Mouse (Mus musculus): ENCODE data around the gene Gm33543. TPM values are rescaled to one million over a fixed set of nuclear protein-coding genes. Genes with fewer than 3 reads are reported as not detected.

The Gm33543 gene
- total RNA-seq (2015; ENCODE audit: low replicate concordance) = not detected in 2 replicates
- not detected in 2 replicates for total RNA-seq (2017; ENCODE audit: low replicate concordance)

DNA sequence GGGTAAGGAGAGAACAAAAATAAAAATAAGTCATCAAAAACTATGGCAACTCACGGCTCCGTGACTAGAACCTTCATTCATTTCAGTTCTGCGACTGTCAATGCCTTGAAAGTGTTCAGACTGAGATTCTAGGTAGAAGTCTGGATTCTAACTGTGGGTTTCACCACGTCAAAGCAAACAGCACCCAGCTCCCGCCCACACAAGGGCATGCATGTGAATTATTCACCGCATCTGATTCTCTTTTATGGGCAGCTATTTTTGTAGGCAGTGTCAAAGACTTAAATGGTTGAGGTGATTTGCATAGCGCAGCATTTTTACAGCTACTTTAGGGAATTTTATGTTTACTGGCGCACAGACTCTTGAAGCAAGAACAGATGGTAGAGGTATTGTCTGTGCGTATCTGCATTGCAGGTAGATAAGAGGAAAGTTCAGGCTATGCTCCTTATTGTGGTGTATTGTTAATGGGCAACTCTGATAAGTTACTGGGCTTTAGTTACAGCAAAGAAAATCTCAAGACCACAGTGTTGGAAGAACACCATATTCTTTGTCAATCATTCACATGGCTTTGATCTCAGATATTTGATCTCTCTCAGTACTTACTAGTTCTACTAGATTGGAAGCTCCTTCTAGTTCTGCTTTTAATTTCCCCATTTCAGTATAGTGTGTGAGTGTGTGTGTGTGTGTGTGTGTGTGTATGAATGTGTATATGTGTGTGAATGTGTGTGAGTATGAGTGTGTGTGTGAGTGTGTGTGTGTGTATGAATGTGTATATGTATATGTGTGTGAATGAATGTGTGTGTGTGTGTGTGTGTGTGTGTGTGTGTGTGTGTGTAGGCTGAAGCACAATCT lies at the start of gene Gm33543:
Gm33543 (minus strand) TSS at position 142 of the 849 bp plus-strand sequence.
- no peak for ATAC-seq (replicated peaks; ENCODE audit: low FRiP score, poor library complexity, severe bottlenecking)

DNA sequence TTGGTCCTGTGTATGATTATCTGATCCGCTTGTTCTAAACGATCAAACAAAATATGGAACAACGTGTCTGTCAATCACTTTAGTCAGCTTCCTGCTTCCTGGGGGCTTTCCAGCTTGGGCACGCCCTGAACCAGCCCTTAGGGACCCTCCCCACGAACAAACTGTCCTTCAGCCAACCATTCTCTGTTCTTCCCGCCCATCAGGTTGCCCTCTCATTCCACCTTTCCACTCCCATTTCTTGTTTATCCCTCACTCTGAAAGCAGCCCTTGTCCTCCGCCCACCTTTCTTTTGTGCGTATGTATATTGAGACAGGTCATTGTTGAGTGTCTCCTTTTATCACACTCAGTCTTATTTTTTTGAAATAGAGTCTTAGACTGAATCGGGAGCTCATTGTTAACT lies 49.4 kb upstream of the Gm33543 start:
- no peak for ATAC-seq (replicated peaks; ENCODE audit: low FRiP score, poor library complexity, severe bottlenecking)

DNA sequence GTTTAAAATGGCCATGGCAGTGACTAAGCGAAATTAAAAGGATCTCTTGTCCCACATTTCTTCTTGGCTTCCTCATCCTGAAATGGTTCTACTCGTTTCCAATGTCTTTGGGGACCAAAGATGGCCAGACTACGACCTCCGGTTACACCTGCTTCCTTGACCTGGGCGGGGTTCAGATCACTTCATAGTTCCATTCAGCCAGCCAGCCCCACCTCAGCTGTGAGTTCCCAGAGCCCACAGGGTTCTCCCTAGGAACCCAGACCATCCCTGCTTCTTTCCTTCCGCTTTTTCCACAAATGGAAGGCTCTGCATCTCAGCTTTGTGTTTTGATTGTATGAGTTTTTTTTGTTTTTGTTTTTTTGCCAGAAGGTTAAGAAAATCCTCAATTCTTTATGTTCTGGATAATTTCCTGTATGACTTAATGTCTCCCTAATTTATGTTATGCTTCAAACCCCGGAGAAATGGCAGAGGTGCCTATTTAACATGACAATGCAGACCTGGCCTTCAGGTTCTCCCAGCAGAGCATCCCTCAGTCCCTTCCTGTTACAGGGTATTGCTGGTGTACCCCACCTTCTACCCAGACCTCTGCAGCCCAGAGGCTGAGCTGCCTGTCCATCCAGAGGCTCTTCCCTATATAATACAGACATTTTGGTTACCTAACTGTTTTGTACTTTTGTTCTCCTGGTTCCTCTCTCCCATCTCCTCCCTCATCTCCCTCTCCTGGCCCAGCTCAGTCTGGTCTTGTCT lies 48.7 kb upstream of the Gm33543 start:
- ATAC-seq (replicated peaks; ENCODE audit: low FRiP score, poor library complexity, severe bottlenecking) = no peak

DNA sequence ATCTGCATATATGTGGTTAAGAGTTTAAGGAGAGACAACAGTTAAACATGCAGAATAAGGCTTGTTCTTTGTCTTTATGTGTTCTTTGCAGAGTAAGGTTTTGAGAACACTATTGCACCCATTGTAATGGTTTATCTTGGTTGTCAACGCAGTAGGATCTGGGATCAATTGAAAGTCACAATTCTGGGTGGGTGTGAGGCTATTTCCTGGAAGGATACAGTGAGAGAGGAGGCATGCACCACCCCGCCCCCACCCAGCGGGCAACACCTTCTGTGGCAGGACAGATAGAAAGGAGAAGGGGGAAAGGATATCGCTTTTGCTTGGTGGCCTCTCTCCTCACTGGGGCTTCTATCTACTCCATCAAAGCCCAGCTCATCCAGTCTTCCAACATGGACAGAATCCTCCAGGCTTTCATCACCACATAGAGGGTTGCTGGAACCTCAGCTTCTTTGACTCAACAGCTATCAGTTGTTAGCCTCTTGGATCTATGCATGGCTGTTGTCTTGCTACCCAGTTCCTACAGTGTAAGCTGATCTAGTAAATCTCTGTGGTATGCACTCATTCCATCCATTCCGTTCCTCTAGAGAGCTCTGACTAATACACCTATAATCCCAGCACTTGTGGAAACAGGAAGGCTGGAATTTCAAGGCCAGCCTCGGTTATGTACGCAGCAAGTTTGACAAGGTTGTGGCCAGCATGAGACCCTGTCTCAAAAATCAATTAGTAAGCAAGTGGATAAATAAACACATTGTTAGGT lies 41.2 kb upstream of the Gm33543 start:
- no peak for ATAC-seq (replicated peaks; ENCODE audit: low FRiP score, poor library complexity, severe bottlenecking)

DNA sequence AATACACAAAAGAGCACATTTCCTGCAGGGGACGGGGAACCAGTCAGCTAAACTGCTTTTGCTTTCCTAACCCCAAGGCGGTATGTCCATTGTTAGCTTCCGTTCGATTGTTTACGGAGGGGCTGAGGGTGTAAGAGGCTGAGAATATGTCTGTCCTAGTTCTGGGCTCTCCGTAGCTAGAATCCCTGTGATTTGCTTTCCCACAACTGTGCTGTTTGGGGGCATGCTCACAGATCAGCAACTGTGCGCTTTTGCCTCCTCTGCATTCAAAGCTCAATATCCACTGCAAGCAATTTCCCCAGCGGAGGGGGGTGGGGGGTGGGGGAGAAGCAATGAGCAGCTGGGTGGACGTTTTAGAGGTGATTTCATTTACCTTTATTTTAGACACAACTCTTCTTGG lies 39.3 kb upstream of the Gm33543 start:
- ATAC-seq (replicated peaks; ENCODE audit: low FRiP score, poor library complexity, severe bottlenecking) = no peak

DNA sequence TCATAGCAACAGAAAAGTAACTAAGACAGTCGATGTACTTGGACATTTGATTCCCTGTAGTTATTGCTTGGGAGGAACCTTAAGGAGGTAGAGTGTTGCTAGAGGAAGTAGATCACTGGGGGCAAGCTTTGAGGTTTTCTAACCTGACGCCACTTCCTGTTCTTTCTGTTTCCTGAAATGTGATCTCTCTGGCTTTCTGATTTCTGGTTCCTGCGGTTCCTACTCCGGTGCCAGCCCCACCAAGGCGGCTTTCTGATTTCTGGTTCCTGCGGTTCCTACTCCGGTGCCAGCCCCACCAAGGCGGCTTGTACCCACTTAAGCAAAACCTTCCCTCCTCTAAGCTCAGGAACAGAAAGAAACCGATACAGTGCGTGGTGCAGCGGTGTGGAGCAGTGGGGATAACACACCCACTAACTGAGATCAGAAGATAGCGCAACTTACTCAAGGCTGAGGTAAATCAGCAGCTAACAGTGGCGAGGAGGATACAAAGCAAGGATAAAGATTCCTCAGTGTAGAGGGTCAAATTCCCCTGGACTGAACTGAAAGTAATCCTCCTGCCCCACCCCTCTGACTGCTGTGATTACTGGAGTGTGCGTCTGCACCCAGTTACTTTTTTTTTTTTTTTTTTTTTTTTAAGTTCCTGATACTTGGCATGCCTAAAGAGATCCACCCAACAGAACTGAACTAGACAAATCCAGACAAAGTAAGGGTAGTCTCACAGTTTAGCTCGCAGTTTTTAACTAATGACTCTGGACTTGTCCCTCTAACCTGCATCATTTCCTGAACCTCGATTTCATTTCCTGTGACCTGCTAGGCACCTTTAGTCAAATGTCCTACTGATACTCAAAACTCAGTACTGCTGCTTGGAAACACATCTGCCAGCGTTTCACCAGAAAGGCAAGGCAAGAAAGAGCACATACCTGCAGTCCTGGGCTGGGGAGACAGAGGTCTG lies 37.5 kb upstream of the Gm33543 start:
- no peak for ATAC-seq (replicated peaks; ENCODE audit: low FRiP score, poor library complexity, severe bottlenecking)

DNA sequence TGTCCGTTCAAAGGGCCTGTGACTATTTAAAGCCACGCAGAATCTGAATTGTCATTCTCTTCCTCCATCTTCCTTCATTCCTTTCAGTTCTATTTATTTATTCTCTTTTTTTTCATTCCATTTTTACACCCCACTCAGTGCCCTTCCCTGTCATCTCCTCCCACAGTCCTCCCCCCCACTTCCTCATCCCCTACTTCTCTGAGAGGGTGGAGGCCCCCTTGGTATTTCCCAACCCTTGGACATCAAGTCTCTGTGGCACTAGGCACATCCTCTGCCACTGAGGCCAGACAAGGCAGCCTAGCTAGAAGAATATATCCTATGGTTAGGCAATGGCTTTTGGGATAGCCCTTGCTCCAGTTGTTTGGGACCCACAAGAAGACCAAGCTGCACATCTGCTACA lies 28.1 kb upstream of the Gm33543 start:
- no peak for ATAC-seq (replicated peaks; ENCODE audit: low FRiP score, poor library complexity, severe bottlenecking)

DNA sequence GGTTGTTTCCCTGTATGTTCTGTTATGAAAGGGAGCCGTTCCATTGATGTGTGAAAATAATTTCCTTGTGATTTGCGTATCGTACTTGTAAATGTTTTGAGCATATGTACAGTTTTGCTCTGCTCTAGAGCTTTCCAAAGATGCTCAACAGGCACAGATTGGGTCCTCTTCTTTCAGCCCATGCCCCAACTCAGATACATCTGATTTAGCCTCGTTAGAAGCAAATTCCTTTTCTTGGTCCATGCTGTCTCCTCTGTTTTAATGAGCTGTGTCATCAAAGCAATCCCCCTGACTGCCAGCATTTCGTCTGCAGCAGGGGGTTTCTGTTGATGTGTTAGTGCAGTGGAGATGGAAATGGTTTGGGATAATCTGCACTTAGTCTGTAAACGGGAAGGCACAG lies 25.6 kb upstream of the Gm33543 start:
- no peak for ATAC-seq (replicated peaks; ENCODE audit: low FRiP score, poor library complexity, severe bottlenecking)

DNA sequence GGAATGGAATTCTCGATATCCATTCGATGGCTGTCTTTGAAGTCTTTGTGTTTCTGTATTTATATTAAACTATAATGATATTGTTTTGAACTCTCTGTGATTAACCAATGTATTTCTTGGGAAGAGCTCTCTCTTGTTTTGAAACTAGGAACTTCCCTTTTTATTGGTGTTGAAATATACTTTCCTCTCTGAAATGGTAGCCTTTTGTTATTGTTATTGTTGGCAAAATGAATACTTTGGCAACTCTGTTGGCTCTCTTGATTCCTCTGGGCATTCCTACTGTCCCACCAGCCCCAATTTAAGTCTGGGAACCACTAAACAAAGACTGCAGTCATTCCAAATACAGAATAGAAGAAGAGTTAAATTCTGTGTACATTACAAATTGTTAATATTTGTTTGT lies 24.9 kb upstream of the Gm33543 start:
- ATAC-seq (replicated peaks; ENCODE audit: low FRiP score, poor library complexity, severe bottlenecking) = no peak

DNA sequence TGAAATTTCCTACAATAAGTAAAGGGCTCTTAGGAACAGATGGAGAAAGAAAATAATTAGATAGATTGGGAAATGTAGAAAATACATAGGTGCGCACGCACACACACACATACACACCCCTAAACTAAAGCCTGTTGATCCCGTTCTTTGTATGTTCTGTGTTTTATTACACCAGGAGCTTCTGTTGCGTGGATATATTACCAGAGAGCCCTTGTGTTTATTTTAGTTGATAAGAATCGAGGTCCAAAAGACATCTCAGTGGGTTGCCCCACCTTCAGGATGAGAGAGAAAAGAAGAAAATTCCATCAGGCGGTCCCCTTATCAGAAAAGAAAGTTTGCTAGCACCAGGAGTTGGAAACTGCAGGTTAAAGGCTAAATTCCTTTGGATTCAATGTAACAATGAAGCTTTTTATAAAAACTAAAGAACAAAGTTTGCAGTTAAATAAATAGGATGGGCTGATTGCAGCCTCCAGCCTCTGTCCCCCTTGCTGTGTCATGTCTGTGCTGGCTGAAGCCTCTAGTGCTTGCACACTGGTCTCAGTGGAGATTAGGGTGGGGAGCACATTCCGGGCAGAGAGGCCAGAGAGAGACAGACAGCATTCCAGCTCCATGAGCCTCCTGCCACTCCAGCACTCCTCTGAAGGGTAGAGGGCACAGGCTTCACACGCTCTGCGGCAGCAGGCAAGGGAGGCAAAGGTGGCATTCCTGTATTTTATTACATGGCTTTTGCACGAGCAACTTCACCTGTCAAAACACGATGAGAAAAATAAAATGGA lies 21.8 kb upstream of the Gm33543 start:
- ATAC-seq (replicated peaks; ENCODE audit: low FRiP score, poor library complexity, severe bottlenecking) = no peak

DNA sequence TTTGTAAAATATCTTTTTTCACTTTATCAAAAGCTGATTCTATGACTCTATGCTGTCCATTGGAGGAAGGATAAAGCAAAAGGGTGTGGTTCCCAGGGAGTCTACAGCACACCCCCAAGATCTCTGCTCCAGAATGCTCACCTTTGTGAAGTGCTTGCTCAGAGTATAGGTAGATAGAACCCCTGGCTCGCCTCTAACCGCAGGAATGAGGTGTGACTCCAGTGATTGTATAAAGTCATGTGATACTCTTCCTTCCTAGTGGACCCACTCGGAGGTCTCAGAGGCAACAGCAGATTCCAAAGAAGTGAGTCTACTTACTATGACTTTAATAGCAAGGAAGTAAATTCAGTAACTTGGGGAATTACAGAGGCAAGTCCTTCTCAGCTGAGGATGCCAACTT lies 19.9 kb upstream of the Gm33543 start:
- ATAC-seq (replicated peaks; ENCODE audit: low FRiP score, poor library complexity, severe bottlenecking) = no peak

DNA sequence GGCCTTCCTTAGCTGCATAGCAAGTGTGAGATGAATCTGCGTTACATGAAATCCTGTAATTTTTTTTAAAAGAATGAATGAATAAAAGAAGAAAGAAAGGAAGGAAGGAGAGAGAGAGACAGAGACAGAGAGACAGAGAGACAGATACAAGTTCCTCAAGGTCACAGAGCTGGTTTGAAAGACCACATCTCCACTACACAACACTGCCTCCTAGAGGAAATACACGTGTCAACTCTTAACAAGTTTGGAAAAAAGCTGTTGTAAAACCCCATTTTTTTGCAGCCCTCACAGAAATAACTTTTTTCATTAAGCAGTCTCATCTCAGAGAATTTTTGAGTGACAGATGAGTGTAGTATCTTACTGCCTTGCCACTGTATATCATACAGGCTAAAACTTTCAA lies 15.4 kb upstream of the Gm33543 start:
- no peak for ATAC-seq (replicated peaks; ENCODE audit: low FRiP score, poor library complexity, severe bottlenecking)

DNA sequence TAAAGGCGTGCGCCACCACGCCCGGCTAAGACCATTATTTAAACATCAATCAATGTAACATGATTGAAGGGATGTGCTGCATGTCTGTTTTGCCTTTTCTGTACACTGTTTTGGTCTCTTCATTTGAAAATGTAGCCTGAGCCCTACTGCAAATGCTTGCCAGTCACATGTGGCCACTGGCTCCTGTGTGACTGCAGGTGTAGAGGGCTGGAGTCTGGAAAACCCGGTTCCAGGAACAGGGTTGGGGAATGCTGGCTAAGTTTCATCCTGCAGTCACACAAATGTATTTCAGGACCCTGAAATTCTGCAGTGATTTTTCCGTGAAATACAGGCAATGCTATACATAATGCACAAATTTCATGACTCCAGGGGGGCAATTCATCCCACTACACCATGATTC lies 12.7 kb upstream of the Gm33543 start:
- ATAC-seq (replicated peaks; ENCODE audit: low FRiP score, poor library complexity, severe bottlenecking) = no peak

DNA sequence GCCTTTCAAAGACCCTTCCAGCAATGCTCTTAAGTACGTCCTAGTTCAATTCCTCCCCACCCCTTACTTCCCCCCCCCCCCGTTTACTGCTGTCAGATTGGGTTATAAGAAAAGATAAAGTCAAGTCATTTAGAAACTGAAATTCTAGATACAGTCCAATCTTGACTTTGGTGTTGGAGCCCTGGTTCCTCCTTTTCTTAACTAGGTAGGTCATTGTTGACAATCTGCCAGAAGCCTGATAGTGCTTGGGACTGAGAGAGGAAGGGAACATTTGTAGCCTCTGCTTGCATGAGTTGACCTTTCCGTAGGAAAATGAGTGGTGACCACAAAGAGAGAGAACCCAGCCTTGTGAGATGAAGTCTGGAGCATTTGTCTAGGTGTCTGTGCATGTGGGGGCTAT lies 7.8 kb upstream of the Gm33543 start:
- no peak for ATAC-seq (replicated peaks; ENCODE audit: low FRiP score, poor library complexity, severe bottlenecking)

DNA sequence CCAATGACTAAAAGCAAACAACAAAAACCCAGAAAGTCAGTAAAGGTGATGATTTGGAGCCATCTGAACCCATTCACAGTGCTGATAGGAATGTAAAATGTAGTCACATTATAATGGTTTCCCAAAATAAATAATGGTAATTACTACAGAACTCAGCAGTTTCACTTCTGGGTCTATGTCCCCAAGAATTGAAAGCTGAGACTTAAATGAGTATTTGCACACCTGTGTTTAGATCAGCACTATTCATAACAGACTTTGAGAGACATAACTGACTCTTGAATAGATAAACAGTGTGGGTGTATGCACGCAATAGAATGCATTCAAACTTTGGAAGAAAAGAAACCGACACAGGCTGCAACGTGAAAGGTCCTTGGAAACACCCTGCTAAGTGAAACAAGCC lies 4.0 kb upstream of the Gm33543 start:
- no peak for ATAC-seq (replicated peaks; ENCODE audit: low FRiP score, poor library complexity, severe bottlenecking)

DNA sequence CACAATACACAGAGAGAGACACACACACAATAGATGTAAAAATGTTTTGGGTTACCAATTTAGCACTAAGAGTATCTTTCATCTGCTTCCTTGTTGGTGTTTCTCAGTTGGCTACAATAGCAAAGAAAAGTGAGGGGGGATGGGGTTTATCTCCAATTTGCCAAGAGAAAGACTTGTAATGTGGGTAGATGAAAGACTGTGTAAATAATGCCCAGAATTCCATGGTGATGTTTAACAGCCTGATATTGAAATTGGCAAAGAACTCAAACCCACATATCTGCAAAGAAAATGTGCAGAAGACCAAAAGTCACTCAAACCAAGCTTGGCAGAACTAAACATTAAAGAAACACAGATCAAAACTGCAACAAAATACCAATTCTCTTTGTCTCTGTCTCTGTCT lies 3.6 kb upstream of the Gm33543 start:
- no peak for ATAC-seq (replicated peaks; ENCODE audit: low FRiP score, poor library complexity, severe bottlenecking)

DNA sequence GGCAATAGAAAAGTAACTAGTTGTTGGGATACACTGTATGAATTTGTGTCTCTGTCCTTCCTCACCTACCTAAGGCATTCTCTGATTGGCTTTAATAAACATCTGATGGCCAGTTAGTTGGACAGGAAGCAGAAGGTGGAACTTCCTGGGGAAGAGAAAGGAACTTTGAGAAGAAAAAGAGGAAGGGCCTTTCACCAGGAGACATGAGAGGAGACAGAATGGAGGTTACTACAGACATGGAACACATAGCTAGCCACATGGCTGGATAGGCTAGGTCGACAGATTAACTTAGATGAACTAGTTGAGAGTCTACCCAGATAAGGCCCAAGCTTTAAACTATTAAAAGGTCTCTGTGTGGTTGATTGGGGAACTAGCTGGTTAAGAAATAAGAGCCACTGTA lies 1.1 kb upstream of the Gm33543 start:
- ATAC-seq (replicated peaks; ENCODE audit: low FRiP score, poor library complexity, severe bottlenecking) = no peak

DNA sequence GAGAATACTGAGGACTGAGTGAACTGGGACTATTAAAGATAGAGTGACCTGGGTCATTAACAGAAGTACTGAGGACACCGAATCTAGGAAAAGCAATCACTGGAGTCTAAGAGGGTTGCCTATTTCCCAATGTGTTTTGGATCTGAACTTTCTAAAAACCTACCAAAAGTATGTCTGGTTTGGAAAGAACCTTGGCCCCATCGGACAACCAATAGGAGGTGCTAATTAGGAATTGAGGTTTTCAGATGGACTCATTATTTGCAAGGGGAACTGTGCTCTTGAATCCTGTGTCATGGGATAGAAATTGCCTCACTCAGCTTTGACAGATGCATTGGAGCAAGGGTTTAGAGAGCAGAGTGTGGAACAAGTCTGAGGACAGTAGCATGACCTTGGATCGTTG lies 1.5 kb downstream of the Gm33543 start:
- ATAC-seq (replicated peaks; ENCODE audit: low FRiP score, poor library complexity, severe bottlenecking) = no peak

DNA sequence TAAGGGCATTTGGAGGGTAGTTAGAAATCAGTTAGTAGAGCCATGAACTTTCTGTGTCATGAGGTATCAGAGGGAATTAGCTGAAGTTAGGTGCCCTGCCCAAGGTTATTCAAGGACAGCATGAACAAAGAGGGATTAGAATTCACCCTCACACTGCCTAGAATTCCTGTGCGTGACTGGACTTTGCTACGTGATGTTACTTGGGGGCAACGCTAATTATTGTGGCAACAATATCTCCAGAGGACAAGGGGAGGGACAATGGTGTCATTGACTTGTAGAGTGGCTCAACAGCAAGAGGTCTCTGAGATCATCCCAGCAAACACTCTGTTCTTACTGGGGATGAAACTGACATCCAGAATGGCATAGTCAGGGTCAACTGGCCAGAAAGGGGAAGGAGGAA lies 2.9 kb downstream of the Gm33543 start:
- no peak for ATAC-seq (replicated peaks; ENCODE audit: low FRiP score, poor library complexity, severe bottlenecking)
